Mouse (Mus musculus) kidney, embryonic 16.5 days (tissue): ENCODE results near the gene Hmcn2. TPM values are rescaled to one million over a fixed set of nuclear protein-coding genes. Genes with fewer than 3 reads are reported as not detected.

Experiments
- ATAC-seq: fragments of 200-750 bp; cut with Nextera tagmentation; 2 replicates; pipeline ENCODE4 v1.8.0; 2017; ENCODE audit warnings: moderate TSS enrichment; ENCODE audit not compliant: low FRiP score, low TSS enrichment
- H3K27ac ChIP-seq: fragments of 300-500 bp; sonication (generic); 2 replicates; pipeline ENCODE4 v1.5.1; 2014; ENCODE audit warnings: low read length
- H3K27me3 ChIP-seq: fragments of 300-500 bp; sonication (generic); 2 replicates; pipeline ENCODE4 v1.6.1; 2014; ENCODE audit warnings: low read length, control low read depth, mixed read lengths; ENCODE audit not compliant: insufficient read depth
- H3K36me3 ChIP-seq: fragments of 300-500 bp; sonication (generic); 2 replicates; pipeline ENCODE4 v1.6.1; 2014; ENCODE audit warnings: low read length, control low read depth, mixed read lengths; ENCODE audit not compliant: insufficient read depth
- H3K4me1 ChIP-seq: fragments of 300-500 bp; sonication (generic); 2 replicates; pipeline ENCODE4 v1.6.1; 2014; ENCODE audit warnings: low read length, control low read depth, mixed read lengths; ENCODE audit not compliant: insufficient read depth
- H3K4me2 ChIP-seq: fragments of 300-500 bp; sonication (generic); replicated peaks from 2 replicates; pipeline ENCODE4 v1.6.1; 2014; ENCODE audit warnings: low read depth, low read length
- H3K4me3 ChIP-seq: fragments of 300-500 bp; sonication (generic); 2 replicates; pipeline ENCODE4 v1.5.1; 2014; ENCODE audit warnings: mild to moderate bottlenecking, low read length
- H3K9ac ChIP-seq: fragments of 300-500 bp; sonication (generic); replicated peaks from 2 replicates; pipeline ENCODE4 v1.6.1; 2014; ENCODE audit warnings: low read length
- H3K9me3 ChIP-seq: fragments of 300-500 bp; sonication (generic); 2 replicates; pipeline ENCODE4 v1.6.1; 2016; ENCODE audit warnings: low read length, control low read depth
- WGBS: fragments of 180-500 bp; shearing (Covaris S2); extraction: QIAGEN DNeasy Blood & Tissue Kit; methylation state at CpG from one replicate; pipeline ENCODE4 v1.1.7; 2014; 5-methylcytosine and 5-hydroxymethylcytosine counted together
- polyA plus RNA-seq: library from polyadenylated mRNA; unstranded; fragments of >200 nt; fragmentation: Nextera tagmentation; extraction: Ambion mirVana; gene quantifications from 2 replicates; pipeline ENCODE4 v1.2.1, GENCODE M21; 2015

Gene Hmcn2
- polyA plus RNA-seq, 1 experiment from 2014 or later: 0.34 TPM

- Histone ChIP-seq H3K4me2 (no peak overlapping the region), H3K9me3 (no peaks in the 10 kb centered on the region), H3K27ac (no peak overlapping the region), H3K4me1 (peaks cover 12% of the 10 kb centered on the region), H3K36me3 (no peaks in the 10 kb centered on the region), H3K4me3 (no peak overlapping the region), H3K9ac (no peak overlapping the region), H3K27me3 (no peaks in the 10 kb centered on the region)
- no peak for ATAC-seq
- 26% methylated on average over 12 of the region's 12 CpGs for WGBS
Observed at GRCm38 (mm10) chr2:31337706-31338330, 23.6 kb downstream of the Hmcn2 start.

GRCm38 (mm10) chr2:31339826-31340225 is 25.6 kb downstream of the Hmcn2 start:
- peak; percentile 78 for ATAC-seq
- Histone ChIP-seq H3K27me3 (no peaks in the 10 kb centered on the region), H3K4me3 (no peak overlapping the region), H3K4me1 (peaks cover 12% of the 10 kb centered on the region), H3K36me3 (no peaks in the 10 kb centered on the region), H3K27ac (no peak overlapping the region), H3K4me2 (no peak overlapping the region), H3K9me3 (no peaks in the 10 kb centered on the region), H3K9ac (no peak overlapping the region)
- 11% methylated on average over 9 of the region's 9 CpGs for WGBS

GRCm38 (mm10) chr2:31341726-31342535 is 27.7 kb downstream of the Hmcn2 start:
- WGBS: 74% methylated on average over 8 of the region's 8 CpGs
- Histone ChIP-seq H3K4me3 (no peak overlapping the region), H3K9ac (no peak overlapping the region), H3K36me3 (no peaks in the 10 kb centered on the region), H3K4me1 (peaks cover 12% of the 10 kb centered on the region), H3K9me3 (no peaks in the 10 kb centered on the region), H3K4me2 (no peak overlapping the region), H3K27ac (no peak overlapping the region), H3K27me3 (no peaks in the 10 kb centered on the region)
- no peak for ATAC-seq

- Histone ChIP-seq H3K27me3 (no peaks in the 10 kb centered on the region), H3K4me1 (no peaks in the 10 kb centered on the region)
- 28% methylated on average over 12 of the region's 12 CpGs for WGBS
Observed at GRCm38 (mm10) chr2:31346096-31346495, 31.9 kb downstream of the Hmcn2 start.

GRCm38 (mm10) chr2:31348373-31348772 is 34.2 kb downstream of the Hmcn2 start:
- no peaks in the 10 kb centered on the region for H3K4me1 ChIP-seq
- no peak overlapping the region for H3K4me2 ChIP-seq
- no peaks in the 10 kb centered on the region for H3K27me3 ChIP-seq
- H3K27ac ChIP-seq: no peak overlapping the region
- ATAC-seq: no peak
- H3K9me3 ChIP-seq: no peaks in the 10 kb centered on the region
- WGBS: 71% methylated on average over 3 of the region's 3 CpGs
- H3K9ac ChIP-seq: no peak overlapping the region
- no peaks in the 10 kb centered on the region for H3K36me3 ChIP-seq
- H3K4me3 ChIP-seq: no peak overlapping the region

More at GRCm38 (mm10) chr2:31346096-31346495, 31.9 kb downstream of the Hmcn2 start:
- Histone ChIP-seq H3K36me3 (no peaks in the 10 kb centered on the region), H3K27ac (no peak overlapping the region), H3K4me3 (no peak overlapping the region), H3K9me3 (no peaks in the 10 kb centered on the region), H3K4me2 (no peak overlapping the region), H3K9ac (no peak overlapping the region)
- no peak for ATAC-seq

GRCm38 (mm10) chr2:31348850-31349249 is 34.6 kb downstream of the Hmcn2 start:
- WGBS: 67% methylated on average over 5 of the region's 5 CpGs

GRCm38 (mm10) chr2:31356771-31357170 is 42.6 kb downstream of the Hmcn2 start:
- ATAC-seq: no peak
- H3K4me3 ChIP-seq: no peak overlapping the region
- no peak overlapping the region for H3K4me2 ChIP-seq
- H3K36me3 ChIP-seq: no peaks in the 10 kb centered on the region
- H3K27ac ChIP-seq: no peak overlapping the region
- no peaks in the 10 kb centered on the region for H3K4me1 ChIP-seq
- H3K9me3 ChIP-seq: no peaks in the 10 kb centered on the region
- no peak overlapping the region for H3K9ac ChIP-seq
- no peaks in the 10 kb centered on the region for H3K27me3 ChIP-seq
- WGBS: 72% methylated on average over 5 of the region's 5 CpGs

More at GRCm38 (mm10) chr2:31348850-31349249, 34.6 kb downstream of the Hmcn2 start:
- Histone ChIP-seq H3K4me1 (no peaks in the 10 kb centered on the region), H3K4me2 (no peak overlapping the region), H3K4me3 (no peak overlapping the region), H3K36me3 (no peaks in the 10 kb centered on the region), H3K9me3 (no peaks in the 10 kb centered on the region), H3K9ac (no peak overlapping the region), H3K27me3 (no peaks in the 10 kb centered on the region), H3K27ac (no peak overlapping the region)
- no peak for ATAC-seq

- H3K4me1 ChIP-seq: no peaks in the 10 kb centered on the region
- no peak overlapping the region for H3K27ac ChIP-seq
- H3K4me2 ChIP-seq: no peak overlapping the region
- no peaks in the 10 kb centered on the region for H3K9me3 ChIP-seq
- no peaks in the 10 kb centered on the region for H3K36me3 ChIP-seq
- WGBS: 71% methylated on average over 7 of the region's 7 CpGs
- no peaks in the 10 kb centered on the region for H3K27me3 ChIP-seq
- H3K4me3 ChIP-seq: no peak overlapping the region
- H3K9ac ChIP-seq: no peak overlapping the region
- ATAC-seq: no peak
Observed at GRCm38 (mm10) chr2:31359316-31359715, 45.1 kb downstream of the Hmcn2 start.

- H3K4me3 ChIP-seq: no peak overlapping the region
- H3K36me3 ChIP-seq: no peaks in the 10 kb centered on the region
- H3K9me3 ChIP-seq: peaks cover 3% of the 10 kb centered on the region
- 72% methylated on average over 7 of the region's 7 CpGs for WGBS
- 0 out of 2 replicates have a peak, but pooled peaks cover 6% of the 10 kb centered on the region for H3K4me1 ChIP-seq
- no peaks in the 10 kb centered on the region for H3K27me3 ChIP-seq
- H3K4me2 ChIP-seq: no peak overlapping the region
- no peak overlapping the region for H3K9ac ChIP-seq
- H3K27ac ChIP-seq: no peak overlapping the region
- ATAC-seq: no peak
Observed at GRCm38 (mm10) chr2:31367186-31367585, 53.0 kb downstream of the Hmcn2 start.

- H3K27me3 ChIP-seq: no peaks in the 10 kb centered on the region
- H3K4me2 ChIP-seq: peak overlapping the region; percentile 18; the same call in 1 of the 2 replicates
- no peak overlapping the region for H3K27ac ChIP-seq
- no peak overlapping the region for H3K4me3 ChIP-seq
- H3K9ac ChIP-seq: no peak overlapping the region
- no peak for ATAC-seq
- WGBS: 49% methylated on average over 9 of the region's 9 CpGs
- peaks cover 8% of the 10 kb centered on the region for H3K9me3 ChIP-seq
- H3K4me1 ChIP-seq: 0 out of 2 replicates have a peak, but pooled peaks cover 6% of the 10 kb centered on the region
- H3K36me3 ChIP-seq: no peaks in the 10 kb centered on the region
Observed at GRCm38 (mm10) chr2:31371396-31371795, 57.2 kb downstream of the Hmcn2 start.
